Mouse (Mus musculus): ENCODE measurements at regions not wholly inside any gene's neighbourhood (a gene's known extent, or its start where the extent isn't known, plus 50 kb on each side); places are given as distances from the start of the nearest gene placed in this dataset.

GRCm38 (mm10) chr2:19714025-19714424, 56.5 kb downstream of the Otud1 start:
- no peak for DNase-seq (ENCODE audit: low spot score in 2 of 2)

GRCm38 (mm10) chr2:19715564-19716238, 58.1 kb downstream of the Otud1 start:
- peak; percentile 51 to 55 for DNase-seq (ENCODE audit: low spot score in 2 of 2)

GRCm38 (mm10) chr2:19716388-19716787, 58.8 kb downstream of the Otud1 start:
- DNase-seq (ENCODE audit: low spot score in 2 of 2), result no peak

GRCm38 (mm10) chr2:19726085-19726484, 68.5 kb downstream of the Otud1 start:
- DNase-seq (ENCODE audit: low spot score in 2 of 2), result no peak

- DNase-seq (ENCODE audit: low spot score in 2 of 2), result peak; percentile 6 to 18
Observed at GRCm38 (mm10) chr2:19726904-19727303, 69.4 kb downstream of the Otud1 start.

GRCm38 (mm10) chr2:19732922-19733859, 75.6 kb downstream of the Otud1 start:
- DNase-seq (ENCODE audit: low spot score in 2 of 2), result no peak

- peak; percentile 37 to 53 for DNase-seq (ENCODE audit: low spot score in 2 of 2)
Observed at GRCm38 (mm10) chr2:19734164-19734870, 76.8 kb downstream of the Otud1 start.

- DNase-seq (ENCODE audit: low spot score in 2 of 2), result no peak
Observed at GRCm38 (mm10) chr2:19741508-19741907, 84.0 kb downstream of the Otud1 start.

- no peak for DNase-seq (ENCODE audit: low spot score in 2 of 2)
Observed at GRCm38 (mm10) chr2:19743467-19743866, 85.9 kb downstream of the Otud1 start.

GRCm38 (mm10) chr2:19744986-19745660, 87.6 kb downstream of the Otud1 start:
- no peak for DNase-seq (ENCODE audit: low spot score in 2 of 2)

GRCm38 (mm10) chr2:19752753-19753152, 95.2 kb downstream of the Otud1 start:
- no peak for DNase-seq (ENCODE audit: low spot score in 2 of 2)

GRCm38 (mm10) chr2:19753479-19753878, 95.9 kb downstream of the Otud1 start:
- DNase-seq (ENCODE audit: low spot score in 2 of 2), result no peak

- no peak for DNase-seq (ENCODE audit: low spot score in 2 of 2)
Observed at GRCm38 (mm10) chr2:19757910-19758309, 100.4 kb downstream of the Otud1 start.

GRCm38 (mm10) chr2:19759169-19759568, 101.6 kb downstream of the Otud1 start:
- DNase-seq (ENCODE audit: low spot score in 2 of 2), result no peak

GRCm38 (mm10) chr2:19759577-19759976, 102.0 kb downstream of the Otud1 start:
- no peak for DNase-seq (ENCODE audit: low spot score in 2 of 2)

- DNase-seq (ENCODE audit: low spot score in 2 of 2), result no peak
Observed at GRCm38 (mm10) chr2:19762996-19763395, 105.4 kb downstream of the Otud1 start.

GRCm38 (mm10) chr2:19784913-19785312, 124.7 kb upstream of the Etl4 start:
- no peak for DNase-seq (ENCODE audit: low spot score in 2 of 2)

- DNase-seq (ENCODE audit: low spot score in 2 of 2), result no peak
Observed at GRCm38 (mm10) chr2:19785663-19786260, 123.8 kb upstream of the Etl4 start.

GRCm38 (mm10) chr2:19792177-19792576, 117.4 kb upstream of the Etl4 start:
- no peak for DNase-seq (ENCODE audit: low spot score in 2 of 2)

- DNase-seq (ENCODE audit: low spot score in 2 of 2), result no peak
Observed at GRCm38 (mm10) chr2:19796790-19797189, 112.8 kb upstream of the Etl4 start.
